ENCODE assay signal across 8 mouse cellular contexts in the genomic region with DNA sequence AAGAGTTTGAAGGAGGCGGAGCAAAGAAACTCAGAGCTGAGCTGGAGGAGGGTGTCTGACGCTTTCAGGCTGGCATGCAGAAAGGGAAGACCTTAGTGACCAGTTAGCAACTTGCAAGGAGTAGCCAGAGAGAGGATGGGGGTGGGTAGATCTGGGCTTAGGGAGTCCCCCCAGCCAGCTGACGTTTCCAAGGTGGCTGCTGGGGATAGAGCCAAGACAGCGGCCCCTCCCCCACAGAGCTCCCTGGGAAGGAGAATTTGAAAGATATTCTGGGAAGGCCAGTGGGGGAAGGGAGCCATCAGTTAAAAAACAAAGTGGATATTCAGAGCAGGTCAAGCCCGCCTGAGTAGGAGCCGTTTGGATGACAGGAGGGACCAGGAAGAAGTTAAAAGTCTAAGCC. TPM values are rescaled to one million over a fixed set of nuclear protein-coding genes. Genes with fewer than 3 reads are reported as not detected.
DNase-seq lines count a peak whose midpoint lies in the region; ATAC-seq and TF ChIP-seq lines count a peak whose summit lies in the region.

No protein-coding gene starts in this region.

- no peak overlapping the region for H3K4me3 ChIP-seq in ES-Bruce4 (ENCODE audit: low read depth, low read length)
- H3K4me3 ChIP-seq in hindbrain, embryonic 13.5 days = no peak overlapping the region
- peak overlapping the region; percentile 28 for H3K4me3 ChIP-seq in midbrain, embryonic 10.5 days

- peak; percentile 69; the same call in 1 of the 2 replicates for ATAC-seq in hindbrain, embryonic 13.5 days (ENCODE audit: low FRiP score)

- H3K27me3 ChIP-seq in ES-Bruce4 (ENCODE audit: control insufficient read depth, insufficient read depth, low read length, poor library complexity, severe bottlenecking) = peaks cover 5% of the 10 kb centered on the region
- H3K27me3 ChIP-seq in hindbrain, embryonic 13.5 days = peaks cover 13% of the 10 kb centered on the region; the same call in 1 of the 2 replicates
- peaks cover 30% of the 10 kb centered on the region for H3K27me3 ChIP-seq in midbrain, embryonic 10.5 days (ENCODE audit: low read depth, poor library complexity, severe bottlenecking)

- no peak for TF ChIP-seq CTCF in ES-Bruce4 (IDR thresholded peaks at IDR 0.05; ENCODE audit: low read depth, low read length)

- H3K9ac ChIP-seq in ES-Bruce4 (ENCODE audit: low read depth, poor library complexity, severe bottlenecking) = no peak overlapping the region
- peak overlapping the region; percentile 55; the same call in 1 of the 2 replicates for H3K9ac ChIP-seq in hindbrain, embryonic 13.5 days

- peak overlapping the region; percentile 60; the same call in 1 of the 2 replicates for H3K27ac ChIP-seq in ES-Bruce4 (ENCODE audit: insufficient read depth, low read length)
- peak overlapping the region; percentile 56 for H3K27ac ChIP-seq in hindbrain, embryonic 13.5 days
- peak overlapping the region; percentile 81 for H3K27ac ChIP-seq in midbrain, embryonic 10.5 days (replicated peaks)

- H3K9me3 ChIP-seq in ES-Bruce4 (replicated peaks; ENCODE audit: control insufficient read depth, insufficient read depth, low read length, poor library complexity, severe bottlenecking) = no peaks in the 10 kb centered on the region
- no peaks in the 10 kb centered on the region for H3K9me3 ChIP-seq in hindbrain, embryonic 13.5 days
- H3K9me3 ChIP-seq in midbrain, embryonic 10.5 days (replicated peaks) = no peaks in the 10 kb centered on the region

- peak; percentile 82 for TF ChIP-seq EP300 in ES-Bruce4 (IDR thresholded peaks at IDR 0.05; ENCODE audit: insufficient read depth, low read depth, low read length)

- TF ChIP-seq POLR2A in ES-Bruce4 (IDR thresholded peaks at IDR 0.05; ENCODE audit: insufficient read depth, low read length) = no peak

- no peaks in the 10 kb centered on the region for H3K36me3 ChIP-seq in ES-Bruce4 (ENCODE audit: control insufficient read depth, insufficient read depth, low read length, poor library complexity, severe bottlenecking)
- H3K36me3 ChIP-seq in hindbrain, embryonic 13.5 days = peaks cover 17% of the 10 kb centered on the region
- peaks cover 10% of the 10 kb centered on the region for H3K36me3 ChIP-seq in midbrain, embryonic 10.5 days

- WGBS in hindbrain, embryonic 13.5 days = 8% methylated on average over 6 of the region's 6 CpGs
- WGBS in midbrain, embryonic 10.5 days = 9% methylated on average over 6 of the region's 6 CpGs

- DNase-seq in cerebellum, adult 9-11 months = peak; percentile 76
- peak; percentile 38 to 59 for DNase-seq in frontal cortex, postnatal 25 days (ENCODE audit: low spot score in 2 of 2)
- DNase-seq in left cerebral cortex, adult 11 months (ENCODE audit: low spot score) = peak; percentile 57
- peak; percentile 51 for DNase-seq in midbrain, embryonic 10.5 days (ENCODE audit: low spot score)
- peak; percentile 67 for DNase-seq in skeletal muscle tissue, adult 2 months (ENCODE audit: low read depth, low spot score)
- no peak for DNase-seq in spleen, adult 18-20 months

- peaks cover 4% of the 10 kb centered on the region for H3K4me1 ChIP-seq in ES-Bruce4 (ENCODE audit: control insufficient read depth, insufficient read depth, low read length)
- H3K4me1 ChIP-seq in hindbrain, embryonic 13.5 days (replicated peaks) = peaks cover 47% of the 10 kb centered on the region
- H3K4me1 ChIP-seq in midbrain, embryonic 10.5 days = peaks cover 35% of the 10 kb centered on the region

- peak overlapping the region; percentile 18; the same call in 1 of the 2 replicates for H3K4me2 ChIP-seq in hindbrain, embryonic 13.5 days

RNA-seq across cellular contexts. Expression of gene Atp1b2, which starts 5.6 kb away (rescaled TPM):
- polyA plus RNA-seq in ES-Bruce4 (2011; ENCODE audit: insufficient read depth, insufficient read length, low read depth, missing spikeins) = 20.4 and 24.0 TPM in 2 replicates
- 27.6 and 29.7 TPM in 2 replicates for polyA plus RNA-seq in hindbrain, embryonic 13.5 days (2015; fragmentation: Nextera tagmentation; extraction: Ambion mirVana)
- 6.0 and 8.6 TPM in 2 replicates for polyA plus RNA-seq in midbrain, embryonic 10.5 days (2016; fragmentation: Nextera tagmentation; extraction: Ambion mirVana)

RNA-seq across cellular contexts. Expression of gene Shbg, which starts 17.6 kb away (rescaled TPM):
- polyA plus RNA-seq in ES-Bruce4 (2011; ENCODE audit: insufficient read depth, insufficient read length, low read depth, missing spikeins) = not detected in 2 replicates
- not detected in 2 replicates for polyA plus RNA-seq in hindbrain, embryonic 13.5 days (2015; fragmentation: Nextera tagmentation; extraction: Ambion mirVana)
- not detected in 2 replicates for polyA plus RNA-seq in midbrain, embryonic 10.5 days (2016; fragmentation: Nextera tagmentation; extraction: Ambion mirVana)

RNA-seq across cellular contexts. Expression of gene Trp53, which starts 19.9 kb away (rescaled TPM):
- 230 and 277 TPM in 2 replicates for polyA plus RNA-seq in ES-Bruce4 (2011; ENCODE audit: insufficient read depth, insufficient read length, low read depth, missing spikeins)
- polyA plus RNA-seq in hindbrain, embryonic 13.5 days (2015; fragmentation: Nextera tagmentation; extraction: Ambion mirVana) = 76.3 and 78.1 TPM in 2 replicates
- 148 and 166 TPM in 2 replicates for polyA plus RNA-seq in midbrain, embryonic 10.5 days (2016; fragmentation: Nextera tagmentation; extraction: Ambion mirVana)

RNA-seq across cellular contexts. Expression of gene Wrap53, which starts 20.0 kb away (rescaled TPM):
- 10.3 and 17.8 TPM in 2 replicates for polyA plus RNA-seq in ES-Bruce4 (2011; ENCODE audit: insufficient read depth, insufficient read length, low read depth, missing spikeins)
- 23.0 and 24.2 TPM in 2 replicates for polyA plus RNA-seq in hindbrain, embryonic 13.5 days (2015; fragmentation: Nextera tagmentation; extraction: Ambion mirVana)
- 45.0 and 50.7 TPM in 2 replicates for polyA plus RNA-seq in midbrain, embryonic 10.5 days (2016; fragmentation: Nextera tagmentation; extraction: Ambion mirVana)

RNA-seq across cellular contexts. Expression of gene Sat2, which starts 21.7 kb away (rescaled TPM):
- polyA plus RNA-seq in ES-Bruce4 (2011; ENCODE audit: insufficient read depth, insufficient read length, low read depth, missing spikeins) = 9.1 and 9.6 TPM in 2 replicates
- polyA plus RNA-seq in hindbrain, embryonic 13.5 days (2015; fragmentation: Nextera tagmentation; extraction: Ambion mirVana) = 28.0 and 28.1 TPM in 2 replicates
- polyA plus RNA-seq in midbrain, embryonic 10.5 days (2016; fragmentation: Nextera tagmentation; extraction: Ambion mirVana) = 16.1 and 20.6 TPM in 2 replicates

Comparison
In these comparisons a context has a peak if more than half of its experiments do, and no peak if none do; other contexts are left out.
1. DNase-seq: peak in cerebellum, adult 9-11 months (single experiment), frontal cortex, postnatal 25 days (2 of 2), left cerebral cortex, adult 11 months (single experiment), midbrain, embryonic 10.5 days (single experiment) and skeletal muscle tissue, adult 2 months (single experiment); none in spleen, adult 18-20 months (0 of 2).
2. Peak in every context shown above with its lines, with median percentiles within 50 percentile points of each other: H3K27ac ChIP-seq.